Mouse (Mus musculus) frontal cortex, adult (tissue): Measurements from ENCODE around the gene Calm3.
"Not testable (repeated sequence)": the region's sequence is repeated elsewhere in the genome, so short reads cannot be mapped to it uniquely, and the experiment has no call there.

Source experiments
- ATAC-seq: cut with Nextera tagmentation; 2 replicates; pipeline ENCODE4 v1.9.2; 2017; ENCODE audit warnings: mild to moderate bottlenecking, moderate library complexity, mixed read lengths; ENCODE audit not compliant: low TSS enrichment

The Calm3 gene

GRCm38 (mm10) chr7:16924037-16924834 lies at the start of gene Calm3:
TSS of gene Calm3 (minus strand) at chr7:16924114.
- peak; percentile 68 for ATAC-seq

GRCm38 (mm10) chr7:16971160-16971559 lies 47.2 kb upstream of the Calm3 start:
- no peak for ATAC-seq

- ATAC-seq: no peak
These were observed 44.5 kb upstream of the Calm3 start for GRCm38 (mm10) chr7:16968414-16968813.

GRCm38 (mm10) chr7:16961678-16962077 lies 37.8 kb upstream of the Calm3 start:
- no peak for ATAC-seq

- peak; percentile 84 for ATAC-seq
These were observed 35.7 kb upstream of the Calm3 start, which contains the start of gene Pnmal1 for GRCm38 (mm10) chr7:16959539-16960187. TSS of gene Pnmal1 (plus strand) at chr7:16959679.

GRCm38 (mm10) chr7:16956410-16957265 lies 32.7 kb upstream of the Calm3 start:
- ATAC-seq: peak; percentile 81

- no peak for ATAC-seq
These were observed 31.8 kb upstream of the Calm3 start for GRCm38 (mm10) chr7:16955712-16956111.

- ATAC-seq: not testable (repeated sequence)
These were observed 29.9 kb upstream of the Calm3 start for GRCm38 (mm10) chr7:16953776-16954175.

- ATAC-seq: peak; percentile 44
These were observed 27.1 kb upstream of the Calm3 start for GRCm38 (mm10) chr7:16950861-16951635.

- ATAC-seq: peak; percentile 47; the same call in 1 of the 2 replicates
These were observed 26.3 kb upstream of the Calm3 start for GRCm38 (mm10) chr7:16949908-16950841.

GRCm38 (mm10) chr7:16948923-16949458 lies 25.1 kb upstream of the Calm3 start:
- no peak for ATAC-seq

GRCm38 (mm10) chr7:16947959-16948361 lies 24.0 kb upstream of the Calm3 start:
- no peak for ATAC-seq

GRCm38 (mm10) chr7:16947349-16947895 lies 23.5 kb upstream of the Calm3 start:
- no peak for ATAC-seq

- no peak for ATAC-seq
These were observed 22.8 kb upstream of the Calm3 start for GRCm38 (mm10) chr7:16946441-16947348.

- ATAC-seq: no peak
These were observed 21.5 kb upstream of the Calm3 start for GRCm38 (mm10) chr7:16945419-16945818.

GRCm38 (mm10) chr7:16944808-16945315 lies 20.9 kb upstream of the Calm3 start:
- no peak for ATAC-seq

- peak; percentile 66 for ATAC-seq
These were observed 20.3 kb upstream of the Calm3 start, which contains the start of gene Pnmal2 for GRCm38 (mm10) chr7:16944061-16944807. TSS of gene Pnmal2 (plus strand) at chr7:16944682.
